Mouse (Mus musculus): ENCODE results near the gene Zfp740.
"Not testable (repeated sequence)": the region's sequence is repeated elsewhere in the genome, so short reads cannot be mapped to it uniquely, and the experiment has no call there.

Gene Zfp740

DNA sequence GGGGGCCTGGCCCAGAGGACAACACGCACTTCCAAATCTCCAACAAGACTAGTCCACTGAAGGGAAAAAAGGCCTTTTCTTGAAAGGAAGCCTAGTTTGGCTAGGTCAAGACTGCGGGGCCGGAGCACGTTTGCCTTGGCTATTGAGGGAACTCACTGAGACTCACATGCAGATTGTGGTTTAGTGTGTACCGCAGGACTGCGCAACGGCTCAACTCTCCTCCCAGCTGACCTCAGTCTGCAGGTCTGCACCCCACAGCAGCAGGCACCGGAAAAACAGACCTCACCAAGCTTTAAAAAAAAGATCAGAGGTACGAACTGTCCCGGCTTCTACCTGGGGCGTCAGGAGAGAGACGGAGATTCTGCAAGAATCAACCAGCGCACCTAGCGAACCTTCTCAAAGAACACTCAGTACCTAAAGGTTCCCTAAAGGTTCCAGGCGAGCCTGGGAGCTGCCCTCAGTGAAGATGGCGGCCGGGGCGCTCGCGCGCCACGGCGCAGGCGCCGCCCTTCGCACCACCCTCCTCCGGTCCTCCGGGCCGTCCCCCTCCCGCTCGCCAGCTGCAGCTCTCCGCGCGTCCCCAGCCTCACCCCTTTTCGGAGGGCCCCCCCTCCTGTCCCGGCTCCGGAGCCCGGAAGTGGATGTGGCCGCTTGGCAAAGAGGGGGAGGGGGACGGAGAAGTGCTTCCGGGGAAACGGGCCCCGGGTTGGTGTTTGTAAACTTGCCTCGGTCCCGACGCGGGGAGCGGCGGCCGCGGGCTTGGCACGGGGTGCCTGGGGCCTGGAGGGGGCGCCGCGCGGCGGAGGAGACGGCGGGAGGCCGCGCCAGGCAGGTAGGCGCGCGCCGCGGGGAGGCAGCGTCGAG is at the start of gene Zfp740:
Zfp740 (plus strand) TSS at position 279 of the 864 bp plus-strand sequence.
- peak; percentile 84 to 87 for DNase-seq (ENCODE audit: low spot score in 2 of 2)

DNA sequence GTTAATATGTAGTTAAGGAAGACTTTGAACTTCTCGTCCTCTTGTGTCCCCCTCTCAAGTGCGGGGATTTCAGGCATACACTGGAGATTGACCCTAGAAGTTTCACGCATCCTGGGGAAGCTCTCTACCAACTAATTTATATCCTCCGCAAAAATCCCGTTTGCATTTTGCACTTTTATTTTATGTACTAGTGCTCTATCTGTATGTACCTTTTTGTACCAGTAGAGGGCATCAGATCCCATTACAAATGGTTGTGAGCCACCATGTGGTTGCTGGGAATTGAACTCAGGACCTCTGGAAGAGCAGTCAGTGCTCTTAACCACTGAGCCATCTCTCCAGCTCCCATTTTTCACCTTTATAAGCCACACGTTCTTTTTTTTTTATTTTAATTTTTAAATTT is 48.0 kb upstream of the Zfp740 start:
- DNase-seq (ENCODE audit: low spot score in 2 of 2), result not testable (repeated sequence)

DNA sequence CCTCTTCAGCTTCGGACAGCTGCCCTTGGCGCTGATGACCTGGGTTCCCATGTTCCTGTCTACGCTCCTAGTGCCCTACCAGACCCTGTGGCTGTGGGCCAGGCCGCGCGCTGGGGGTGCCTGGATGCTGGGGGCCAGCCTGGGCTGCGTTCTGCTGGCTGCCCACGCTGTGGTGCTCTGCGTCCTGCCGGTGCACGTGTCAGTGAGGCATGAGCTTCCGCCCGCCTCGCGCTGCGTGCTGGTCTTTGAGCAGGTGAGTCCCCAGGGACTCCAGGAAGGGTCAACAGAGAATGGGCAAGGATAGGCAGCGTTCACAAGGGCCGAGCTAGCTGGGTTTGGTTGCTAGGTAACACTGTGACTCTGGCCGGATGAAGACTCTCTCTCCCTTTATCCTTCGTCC is 46.2 kb upstream of the Zfp740 start:
- no peak for DNase-seq (ENCODE audit: low spot score in 2 of 2)

- DNase-seq (ENCODE audit: low spot score in 2 of 2), result no peak
Observed at GRCm38 (mm10) chr15:102160415-102161060, 42.5 kb upstream of the Zfp740 start.

DNA sequence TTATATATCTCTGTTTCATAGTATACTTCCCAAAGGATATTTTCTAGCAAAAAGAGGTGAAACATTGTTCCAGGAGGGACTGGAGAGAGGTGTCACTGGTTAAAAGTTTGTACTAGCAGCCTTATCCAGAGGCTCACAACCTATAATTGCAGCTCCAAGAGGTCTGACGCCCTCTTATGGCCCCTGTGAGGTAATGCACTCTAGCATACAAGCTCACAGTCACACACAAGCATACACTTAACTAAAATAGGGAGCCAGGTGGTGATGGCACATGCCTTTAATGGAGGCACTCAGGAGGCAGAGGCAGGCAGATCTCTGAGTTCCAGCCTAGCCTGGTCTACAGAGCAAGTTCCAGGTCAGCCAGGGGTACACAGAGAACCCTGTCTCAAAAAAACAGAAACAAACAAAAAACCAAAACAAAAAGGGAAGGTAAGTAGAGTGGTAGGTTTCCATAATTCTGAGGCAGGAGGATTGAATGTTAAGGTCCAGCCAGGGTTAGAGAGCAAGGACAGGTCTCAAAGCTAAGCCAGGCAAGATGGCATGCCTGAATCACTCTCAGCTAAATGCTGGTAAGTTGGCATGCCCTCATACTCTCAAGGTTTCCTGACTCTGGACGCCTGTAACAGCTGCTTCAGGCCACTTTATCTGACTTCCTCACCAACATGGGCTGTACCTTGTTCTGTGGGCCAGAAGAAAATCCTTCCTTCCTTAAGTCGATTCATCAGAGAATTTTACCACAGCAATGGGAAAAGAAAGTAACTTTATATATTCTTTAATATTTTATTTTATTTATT is 39.0 kb upstream of the Zfp740 start:
- no peak for DNase-seq (ENCODE audit: low spot score in 2 of 2)

DNA sequence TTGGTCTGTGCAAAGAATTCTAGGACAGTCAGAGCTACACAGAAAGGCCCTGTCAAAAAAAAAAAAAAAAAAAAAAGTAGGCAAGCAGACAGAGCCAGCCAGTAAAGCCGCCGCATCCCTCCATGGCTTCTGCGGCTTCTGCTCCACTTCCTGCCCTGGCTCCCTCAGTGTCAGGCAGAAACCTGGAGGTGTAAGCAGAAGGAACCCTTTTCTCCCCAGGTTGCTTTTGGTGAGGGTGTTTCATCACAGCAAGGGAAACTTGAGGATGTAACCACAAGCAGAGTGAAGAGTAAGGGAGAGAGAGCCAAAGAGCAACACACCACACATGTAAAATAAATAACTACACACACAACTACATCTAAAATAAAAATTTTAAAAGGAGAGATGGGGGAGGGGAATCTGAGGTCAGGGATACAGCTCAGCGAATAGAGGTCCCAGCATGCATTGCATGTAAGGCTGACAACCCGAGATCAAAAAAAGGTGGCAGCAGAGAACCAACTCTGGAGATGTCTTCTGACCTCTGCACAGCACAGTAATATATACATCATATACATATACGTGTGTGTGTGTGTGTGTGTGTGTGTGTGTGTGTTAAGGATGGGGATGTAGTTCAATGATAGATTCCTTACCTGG is 37.5 kb upstream of the Zfp740 start:
- no peak for DNase-seq (ENCODE audit: low spot score in 2 of 2)

DNA sequence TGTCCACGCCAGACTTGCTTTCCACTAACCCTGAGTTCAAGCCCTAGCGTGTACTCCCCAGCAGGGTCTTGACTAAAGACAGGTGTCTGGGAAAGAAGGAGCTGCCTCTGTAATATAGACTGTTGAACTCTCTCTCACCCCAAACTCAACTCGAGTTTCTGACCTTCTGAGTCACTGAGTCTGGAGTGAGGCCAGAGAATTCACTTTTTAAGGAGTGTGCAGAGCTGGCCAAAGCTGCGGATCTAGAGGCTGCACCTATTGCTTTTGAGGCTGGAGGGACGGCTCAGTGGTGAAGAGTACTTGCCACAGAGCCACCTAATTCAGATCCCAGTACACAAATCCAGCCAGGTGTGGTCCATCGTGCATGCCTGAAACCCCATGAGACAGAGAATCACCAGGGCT is 35.4 kb upstream of the Zfp740 start:
- no peak for DNase-seq (ENCODE audit: low spot score in 2 of 2)

- no peak for DNase-seq (ENCODE audit: low spot score in 2 of 2)
Observed at GRCm38 (mm10) chr15:102169064-102169463, 34.0 kb upstream of the Zfp740 start.

GRCm38 (mm10) chr15:102173581-102173980 is 29.5 kb upstream of the Zfp740 start:
- DNase-seq (ENCODE audit: low spot score in 2 of 2), result no peak

DNA sequence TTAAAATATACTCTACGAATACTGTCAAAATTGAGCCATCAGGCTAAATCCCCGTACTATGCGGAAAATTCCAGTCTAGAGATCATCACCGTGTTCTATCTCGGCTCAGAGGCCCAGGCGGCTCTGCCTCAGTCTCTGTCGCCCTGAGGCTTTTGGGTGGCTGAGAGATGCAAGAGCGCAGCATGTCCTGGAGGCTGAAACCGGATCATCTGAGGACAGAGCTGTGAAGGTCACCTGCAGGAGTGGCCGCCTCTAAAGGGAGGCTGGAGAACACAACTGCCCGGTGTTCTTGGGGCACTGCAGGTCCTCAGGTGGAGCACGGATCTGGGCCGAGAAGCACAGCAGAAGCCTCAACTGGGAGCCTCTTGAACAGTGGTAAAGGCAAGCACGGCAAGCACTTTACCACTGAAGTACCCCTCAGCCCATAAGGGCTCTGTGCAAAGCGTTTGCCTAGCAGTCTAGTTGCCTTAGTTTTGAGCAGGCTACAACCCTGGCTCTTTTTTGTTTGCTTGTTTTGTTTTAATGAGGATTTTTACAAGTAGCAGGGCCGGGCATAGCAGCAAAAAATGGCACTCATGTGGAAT is 27.2 kb upstream of the Zfp740 start:
- DNase-seq (ENCODE audit: low spot score in 2 of 2), result no peak

DNA sequence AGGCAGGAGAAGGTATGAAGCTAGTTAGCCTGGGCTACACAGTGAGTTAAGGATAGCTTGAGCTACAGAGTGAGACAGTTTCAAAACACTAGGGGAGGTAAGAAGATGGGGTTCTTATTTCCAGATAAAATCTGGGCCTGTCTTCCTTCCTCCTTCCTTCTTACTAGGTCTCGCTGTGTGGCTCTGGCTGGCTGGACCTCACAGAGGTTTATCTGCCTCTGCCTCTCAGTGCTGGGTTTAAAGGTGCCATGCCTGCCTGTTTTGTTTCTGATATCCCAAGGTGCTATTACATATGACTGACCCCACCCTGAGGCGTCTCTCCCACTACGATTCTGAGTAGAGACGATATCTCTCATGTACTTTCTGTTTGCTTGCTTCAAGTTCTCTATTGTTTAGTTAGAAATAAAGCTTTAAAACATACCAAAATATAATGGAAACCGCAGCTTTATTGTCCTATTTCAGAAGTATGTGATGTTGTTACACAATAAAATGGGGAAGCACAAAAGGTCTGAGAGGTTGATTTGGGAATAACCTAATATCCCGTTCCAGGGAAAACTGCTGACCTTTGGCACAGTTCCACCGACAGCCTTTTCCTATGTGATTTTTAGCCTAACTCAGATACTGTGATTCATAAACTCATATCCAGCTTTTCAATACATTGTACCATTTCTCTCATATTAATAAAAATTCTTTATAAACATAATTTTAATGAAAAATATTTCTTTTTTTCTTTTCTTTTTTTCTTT is 26.3 kb upstream of the Zfp740 start:
- no peak for DNase-seq (ENCODE audit: low spot score in 2 of 2)

GRCm38 (mm10) chr15:102177417-102177816 is 25.6 kb upstream of the Zfp740 start:
- no peak for DNase-seq (ENCODE audit: low spot score in 2 of 2)

GRCm38 (mm10) chr15:102178279-102178678 is 24.8 kb upstream of the Zfp740 start:
- peak; percentile 68 to 82 for DNase-seq (ENCODE audit: low spot score in 2 of 2)

GRCm38 (mm10) chr15:102179106-102179505 is 23.9 kb upstream of the Zfp740 start:
- DNase-seq (ENCODE audit: low spot score in 2 of 2), result no peak

DNA sequence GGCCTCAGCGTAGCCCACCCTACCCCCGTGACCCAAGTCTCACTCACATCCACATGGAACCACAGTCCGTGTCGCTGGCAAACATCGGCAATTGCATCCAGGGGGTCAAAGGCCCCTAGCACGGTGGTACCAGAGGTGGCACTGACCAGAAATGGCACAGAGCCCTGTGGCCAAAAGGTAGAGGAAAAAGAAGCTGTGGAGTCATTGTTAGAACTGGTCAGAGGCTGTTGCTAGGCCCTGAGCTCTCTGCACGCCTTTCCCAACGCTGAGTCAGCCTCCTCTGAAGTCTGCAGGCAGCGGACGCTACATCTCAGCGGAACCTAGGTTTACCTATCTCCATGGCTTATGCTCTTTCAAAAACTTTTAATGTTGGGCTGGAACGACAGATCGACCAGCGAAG is 23.1 kb upstream of the Zfp740 start:
- DNase-seq (ENCODE audit: low spot score in 2 of 2), result no peak

DNA sequence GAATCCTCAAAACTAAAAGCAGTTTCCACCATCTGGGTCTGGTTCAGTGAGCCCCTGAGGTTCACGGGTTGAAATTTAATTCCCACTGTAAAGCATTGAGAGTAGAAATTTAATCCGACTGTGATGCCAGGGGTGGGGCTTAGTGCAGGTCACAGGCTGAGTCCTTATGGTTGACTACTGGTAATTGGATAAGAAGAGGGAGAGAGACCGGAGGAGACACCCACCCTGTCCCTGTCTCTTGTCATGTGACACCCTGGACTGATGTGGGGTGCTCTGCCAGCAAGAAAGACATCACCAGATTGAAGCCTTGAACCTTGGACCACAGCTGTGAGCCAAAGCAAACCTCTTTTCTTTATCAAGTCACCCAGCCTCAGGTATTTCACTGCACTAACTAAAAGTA is 20.0 kb upstream of the Zfp740 start:
- DNase-seq (ENCODE audit: low spot score in 2 of 2), result no peak

- DNase-seq (ENCODE audit: low spot score in 2 of 2), result no peak
Observed at GRCm38 (mm10) chr15:102186239-102186638, 16.8 kb upstream of the Zfp740 start.

GRCm38 (mm10) chr15:102188096-102188495 is 15.0 kb upstream of the Zfp740 start:
- no peak for DNase-seq (ENCODE audit: low spot score in 2 of 2)

DNA sequence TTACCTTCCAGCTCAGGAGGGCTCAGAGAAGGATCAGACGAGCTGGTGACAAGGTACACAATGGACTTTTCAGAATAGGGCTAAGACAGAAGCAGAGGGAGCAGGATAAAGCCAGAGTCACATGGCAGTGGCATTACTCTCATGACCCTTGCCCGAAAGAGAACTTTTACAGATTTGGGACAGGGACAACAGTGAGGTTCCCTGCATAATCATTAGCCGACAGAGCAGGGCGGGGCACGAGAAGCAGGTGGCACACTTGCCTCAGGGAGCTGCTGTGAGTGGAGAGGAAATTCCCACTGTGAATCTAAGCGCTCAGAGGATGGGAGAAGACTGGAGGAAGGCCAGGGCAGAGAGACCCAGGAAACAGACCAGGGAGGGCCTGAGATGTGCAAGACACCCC is 14.2 kb upstream of the Zfp740 start:
- DNase-seq (ENCODE audit: low spot score in 2 of 2), result no peak

DNA sequence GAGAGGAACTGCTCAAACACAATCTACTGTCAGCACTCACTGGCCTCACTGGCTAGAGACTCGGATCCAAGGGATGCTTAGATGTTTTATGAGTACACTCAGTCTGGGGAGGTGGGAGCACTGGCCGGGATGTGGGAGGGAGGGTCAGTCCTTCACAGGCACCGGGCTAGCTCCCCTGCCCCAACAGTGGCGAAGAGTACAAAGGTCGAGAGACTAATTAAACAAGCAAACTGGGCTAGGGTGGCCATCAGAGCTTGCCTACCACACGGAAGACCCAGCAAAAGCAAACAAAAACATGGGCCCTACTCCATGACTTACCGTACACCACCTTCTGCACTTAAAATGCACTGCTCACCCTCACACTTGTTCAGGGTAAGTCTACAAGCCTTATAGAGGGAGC is 11.3 kb upstream of the Zfp740 start:
- no peak for DNase-seq (ENCODE audit: low spot score in 2 of 2)

DNA sequence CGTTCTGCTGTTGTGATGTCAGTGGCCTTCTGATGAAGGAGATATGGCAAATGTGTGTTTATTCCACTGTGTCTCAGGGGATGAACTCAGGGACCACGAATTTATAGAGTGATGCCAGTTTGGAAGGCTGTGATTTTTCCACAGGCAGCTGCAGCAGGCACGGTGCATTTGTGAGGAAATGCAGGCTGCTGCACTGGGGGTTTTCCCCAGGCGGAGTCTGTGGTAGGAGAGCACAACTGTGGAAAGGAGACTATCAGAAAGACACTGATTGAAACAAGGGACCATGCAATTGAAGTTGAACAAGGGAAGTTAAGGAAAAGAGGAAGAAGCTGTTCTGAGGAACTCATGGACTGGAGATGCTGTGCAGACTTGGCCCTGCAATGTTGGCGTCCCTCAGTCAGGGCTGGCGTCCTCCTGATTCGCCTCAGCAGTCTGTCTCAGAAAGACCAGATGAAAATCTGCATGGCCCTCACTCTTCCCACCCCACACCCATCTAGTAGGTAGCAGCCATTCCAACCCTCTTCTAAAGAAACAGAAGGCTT is 10.7 kb upstream of the Zfp740 start:
- no peak for DNase-seq (ENCODE audit: low spot score in 2 of 2)
